Mouse (Mus musculus): ENCODE results near the gene Cdkn1a. TPM values are rescaled to one million over a fixed set of nuclear protein-coding genes. Genes with fewer than 3 reads are reported as not detected.
"Not testable (repeated sequence)": the region's sequence is repeated elsewhere in the genome, so short reads cannot be mapped to it uniquely, and the experiment has no call there.

The Cdkn1a gene
- polyA plus RNA-seq, 1 experiment, result 171 TPM

DNA sequence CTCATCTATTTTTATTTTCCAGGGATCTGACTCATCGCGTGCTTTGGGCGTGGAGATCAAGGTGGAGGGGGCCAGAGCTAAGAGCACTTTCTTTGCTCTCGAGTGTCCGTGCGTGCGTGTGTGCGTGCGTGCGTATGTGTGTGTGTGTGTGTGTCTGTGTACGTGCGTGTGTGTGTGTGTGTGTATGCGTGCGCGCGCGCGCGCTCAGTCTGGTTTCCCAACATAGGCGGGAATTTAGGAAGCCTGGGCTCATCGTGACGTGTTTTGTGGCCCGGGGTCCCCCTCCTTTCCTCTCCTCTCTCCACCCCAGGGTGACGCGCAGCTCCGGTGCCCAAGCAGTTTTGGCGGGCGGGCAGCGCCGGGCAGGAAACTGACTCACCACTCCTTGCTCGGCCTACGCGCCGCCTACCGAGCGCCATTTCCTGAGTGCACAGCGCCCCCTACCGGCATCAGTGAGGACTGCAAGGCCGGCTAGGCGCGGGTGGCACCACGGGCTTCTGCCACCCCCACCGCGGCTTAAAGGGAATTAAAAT, 4.5 kb downstream of the Cdkn1a start:
- Histone ChIP-seq H3K9me3 (replicated peaks; ENCODE audit: control insufficient read depth, insufficient read depth, low read length, poor library complexity, severe bottlenecking) (no peaks in the 10 kb centered on the region), H3K4me1 (ENCODE audit: control insufficient read depth, insufficient read depth, low read length) (peaks cover 2% of the 10 kb centered on the region), H3K36me3 (ENCODE audit: control insufficient read depth, insufficient read depth, low read length, poor library complexity, severe bottlenecking) (peaks cover 27% of the 10 kb centered on the region), H3K9ac (ENCODE audit: low read depth, poor library complexity, severe bottlenecking) (peak overlapping the region; percentile 76), H3K27ac (ENCODE audit: insufficient read depth, low read length) (no peak overlapping the region), H3K4me3 (ENCODE audit: low read depth, low read length) (peak overlapping the region; percentile 93), H3K27me3 (ENCODE audit: control insufficient read depth, insufficient read depth, low read length, poor library complexity, severe bottlenecking) (peaks cover 5% of the 10 kb centered on the region; the same call in 1 of the 2 replicates)
- TF ChIP-seq POLR2A (IDR thresholded peaks at IDR 0.05; ENCODE audit: insufficient read depth, low read length), result no peak
- 0 out of 2 replicates have a peak, but pooled peaks have one; percentile 17 for TF ChIP-seq EP300 (IDR thresholded peaks at IDR 0.05; ENCODE audit: insufficient read depth, low read depth, low read length)
- peak; percentile 89 for TF ChIP-seq CTCF (IDR thresholded peaks at IDR 0.05; ENCODE audit: low read depth, low read length)

DNA sequence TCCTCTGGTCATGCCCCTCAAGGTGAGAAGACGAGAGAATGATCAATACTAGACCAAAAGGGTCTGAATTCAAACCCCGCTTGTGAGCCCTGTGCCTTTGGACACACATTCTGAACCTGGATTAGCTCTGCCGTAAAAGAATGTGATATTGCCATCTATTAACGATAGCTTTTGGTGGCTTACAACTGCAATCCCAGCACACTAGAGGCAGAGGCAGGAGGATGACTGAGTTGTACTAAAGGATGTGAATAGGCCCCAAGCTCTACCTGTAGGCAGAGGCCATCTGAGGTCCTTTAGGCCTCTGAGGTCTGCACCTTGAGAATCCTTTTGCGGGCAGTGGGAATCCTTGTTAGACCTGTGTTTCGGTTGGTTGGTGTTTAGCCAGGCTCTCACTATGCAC, 5.5 kb downstream of the Cdkn1a start:
- no peak for TF ChIP-seq POLR2A (IDR thresholded peaks at IDR 0.05; ENCODE audit: insufficient read depth, low read length)
- TF ChIP-seq EP300 (IDR thresholded peaks at IDR 0.05; ENCODE audit: insufficient read depth, low read depth, low read length), result no peak
- TF ChIP-seq CTCF (IDR thresholded peaks at IDR 0.05; ENCODE audit: low read depth, low read length), result no peak
- Histone ChIP-seq H3K9ac (ENCODE audit: low read depth, poor library complexity, severe bottlenecking) (0 out of 2 replicates have a peak overlapping the region, but pooled peaks have one; percentile 26), H3K27me3 (ENCODE audit: control insufficient read depth, insufficient read depth, low read length, poor library complexity, severe bottlenecking) (peaks cover 5% of the 10 kb centered on the region; the same call in 1 of the 2 replicates), H3K27ac (ENCODE audit: insufficient read depth, low read length) (no peak overlapping the region), H3K9me3 (replicated peaks; ENCODE audit: control insufficient read depth, insufficient read depth, low read length, poor library complexity, severe bottlenecking) (no peaks in the 10 kb centered on the region), H3K36me3 (ENCODE audit: control insufficient read depth, insufficient read depth, low read length, poor library complexity, severe bottlenecking) (peaks cover 27% of the 10 kb centered on the region), H3K4me3 (ENCODE audit: low read depth, low read length) (no peak overlapping the region), H3K4me1 (ENCODE audit: control insufficient read depth, insufficient read depth, low read length) (peaks cover 2% of the 10 kb centered on the region)

DNA sequence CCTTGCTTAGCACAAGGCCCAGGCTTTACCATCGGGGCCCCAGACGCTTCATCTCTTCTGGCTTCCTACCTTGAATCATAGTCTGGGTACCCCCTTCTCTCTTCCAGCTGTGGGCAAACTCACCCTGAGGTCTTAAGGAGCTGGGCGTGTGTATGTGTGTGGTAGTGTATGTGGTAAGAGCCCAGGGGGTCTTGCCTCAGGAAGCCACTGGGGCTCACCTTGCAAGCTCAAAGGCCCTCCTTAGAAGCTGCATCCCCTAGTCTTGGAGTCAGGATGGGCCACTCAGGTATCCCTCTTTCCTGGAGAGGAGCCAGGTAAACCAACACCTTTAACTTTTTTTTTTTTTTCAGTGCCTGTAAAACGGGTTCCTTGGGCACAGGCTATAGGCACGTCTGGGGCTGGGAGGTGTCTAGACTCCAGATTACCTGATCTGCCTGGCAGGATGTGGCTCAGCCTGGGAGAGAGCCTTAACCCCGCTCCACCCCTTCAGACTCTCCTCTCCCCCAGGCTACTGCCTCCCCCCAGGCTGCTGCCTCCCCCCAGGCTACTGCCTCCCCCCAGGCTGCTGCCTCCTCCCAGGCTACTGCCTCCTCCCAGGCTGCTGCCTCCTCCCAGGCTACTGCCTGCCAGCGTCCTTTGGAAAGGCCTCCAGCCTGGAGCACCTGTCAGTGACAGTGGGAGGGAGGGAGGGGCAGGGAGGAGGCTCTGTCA, 6.2 kb downstream of the Cdkn1a start:
- Histone ChIP-seq H3K4me1 (ENCODE audit: control insufficient read depth, insufficient read depth, low read length) (peaks cover 2% of the 10 kb centered on the region), H3K9ac (ENCODE audit: low read depth, poor library complexity, severe bottlenecking) (0 out of 2 replicates have a peak overlapping the region, but pooled peaks have one; percentile 26), H3K27ac (ENCODE audit: insufficient read depth, low read length) (no peak overlapping the region), H3K4me3 (ENCODE audit: low read depth, low read length) (no peak overlapping the region), H3K9me3 (replicated peaks; ENCODE audit: control insufficient read depth, insufficient read depth, low read length, poor library complexity, severe bottlenecking) (no peaks in the 10 kb centered on the region), H3K27me3 (ENCODE audit: control insufficient read depth, insufficient read depth, low read length, poor library complexity, severe bottlenecking) (peaks cover 5% of the 10 kb centered on the region; the same call in 1 of the 2 replicates), H3K36me3 (ENCODE audit: control insufficient read depth, insufficient read depth, low read length, poor library complexity, severe bottlenecking) (peaks cover 27% of the 10 kb centered on the region)
- TF ChIP-seq EP300 (IDR thresholded peaks at IDR 0.05; ENCODE audit: insufficient read depth, low read depth, low read length) (no peak), POLR2A (IDR thresholded peaks at IDR 0.05; ENCODE audit: insufficient read depth, low read length) (no peak), CTCF (IDR thresholded peaks at IDR 0.05; ENCODE audit: low read depth, low read length) (no peak)

DNA sequence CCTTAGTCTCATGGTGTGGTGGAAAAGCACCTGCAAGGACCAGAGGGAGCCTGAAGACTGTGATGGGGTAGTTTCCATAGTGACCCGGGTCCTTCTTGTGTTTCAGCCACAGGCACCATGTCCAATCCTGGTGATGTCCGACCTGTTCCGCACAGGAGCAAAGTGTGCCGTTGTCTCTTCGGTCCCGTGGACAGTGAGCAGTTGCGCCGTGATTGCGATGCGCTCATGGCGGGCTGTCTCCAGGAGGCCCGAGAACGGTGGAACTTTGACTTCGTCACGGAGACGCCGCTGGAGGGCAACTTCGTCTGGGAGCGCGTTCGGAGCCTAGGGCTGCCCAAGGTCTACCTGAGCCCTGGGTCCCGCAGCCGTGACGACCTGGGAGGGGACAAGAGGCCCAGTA, 7.5 kb downstream of the Cdkn1a start:
- TF ChIP-seq EP300 (IDR thresholded peaks at IDR 0.05; ENCODE audit: insufficient read depth, low read depth, low read length), result no peak
- no peak for TF ChIP-seq CTCF (IDR thresholded peaks at IDR 0.05; ENCODE audit: low read depth, low read length)
- no peak for TF ChIP-seq POLR2A (IDR thresholded peaks at IDR 0.05; ENCODE audit: insufficient read depth, low read length)
- Histone ChIP-seq H3K27ac (ENCODE audit: insufficient read depth, low read length) (no peak overlapping the region), H3K4me3 (ENCODE audit: low read depth, low read length) (no peak overlapping the region), H3K36me3 (ENCODE audit: control insufficient read depth, insufficient read depth, low read length, poor library complexity, severe bottlenecking) (peaks cover 27% of the 10 kb centered on the region), H3K27me3 (ENCODE audit: control insufficient read depth, insufficient read depth, low read length, poor library complexity, severe bottlenecking) (peaks cover 5% of the 10 kb centered on the region; the same call in 1 of the 2 replicates), H3K9me3 (replicated peaks; ENCODE audit: control insufficient read depth, insufficient read depth, low read length, poor library complexity, severe bottlenecking) (no peaks in the 10 kb centered on the region), H3K9ac (ENCODE audit: low read depth, poor library complexity, severe bottlenecking) (no peak overlapping the region), H3K4me1 (ENCODE audit: control insufficient read depth, insufficient read depth, low read length) (peaks cover 2% of the 10 kb centered on the region)

DNA sequence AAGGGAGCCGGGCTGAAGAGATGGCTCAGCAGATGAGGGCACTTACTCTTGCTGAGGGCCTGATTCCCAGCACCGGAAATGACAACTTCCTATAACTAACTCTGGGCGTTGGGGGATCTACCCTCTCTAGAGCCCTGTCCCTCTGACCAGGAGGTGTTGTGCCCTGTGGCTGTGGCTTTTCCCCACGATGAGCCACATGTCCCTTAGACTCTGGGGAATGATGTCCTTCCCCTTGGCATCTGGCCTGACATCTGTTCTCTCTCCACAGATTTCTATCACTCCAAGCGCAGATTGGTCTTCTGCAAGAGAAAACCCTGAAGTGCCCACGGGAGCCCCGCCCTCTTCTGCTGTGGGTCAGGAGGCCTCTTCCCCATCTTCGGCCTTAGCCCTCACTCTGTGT, 8.3 kb downstream of the Cdkn1a start:
- Histone ChIP-seq H3K4me3 (ENCODE audit: low read depth, low read length) (no peak overlapping the region), H3K9ac (ENCODE audit: low read depth, poor library complexity, severe bottlenecking) (no peak overlapping the region), H3K4me1 (ENCODE audit: control insufficient read depth, insufficient read depth, low read length) (peaks cover 2% of the 10 kb centered on the region), H3K27me3 (ENCODE audit: control insufficient read depth, insufficient read depth, low read length, poor library complexity, severe bottlenecking) (peaks cover 5% of the 10 kb centered on the region; the same call in 1 of the 2 replicates), H3K36me3 (ENCODE audit: control insufficient read depth, insufficient read depth, low read length, poor library complexity, severe bottlenecking) (peaks cover 27% of the 10 kb centered on the region), H3K9me3 (replicated peaks; ENCODE audit: control insufficient read depth, insufficient read depth, low read length, poor library complexity, severe bottlenecking) (no peaks in the 10 kb centered on the region; the same call in 1 of the 2 replicates), H3K27ac (ENCODE audit: insufficient read depth, low read length) (no peak overlapping the region)
- TF ChIP-seq EP300 (IDR thresholded peaks at IDR 0.05; ENCODE audit: insufficient read depth, low read depth, low read length), result no peak
- no peak for TF ChIP-seq CTCF (IDR thresholded peaks at IDR 0.05; ENCODE audit: low read depth, low read length)
- no peak for TF ChIP-seq POLR2A (IDR thresholded peaks at IDR 0.05; ENCODE audit: insufficient read depth, low read length)

DNA sequence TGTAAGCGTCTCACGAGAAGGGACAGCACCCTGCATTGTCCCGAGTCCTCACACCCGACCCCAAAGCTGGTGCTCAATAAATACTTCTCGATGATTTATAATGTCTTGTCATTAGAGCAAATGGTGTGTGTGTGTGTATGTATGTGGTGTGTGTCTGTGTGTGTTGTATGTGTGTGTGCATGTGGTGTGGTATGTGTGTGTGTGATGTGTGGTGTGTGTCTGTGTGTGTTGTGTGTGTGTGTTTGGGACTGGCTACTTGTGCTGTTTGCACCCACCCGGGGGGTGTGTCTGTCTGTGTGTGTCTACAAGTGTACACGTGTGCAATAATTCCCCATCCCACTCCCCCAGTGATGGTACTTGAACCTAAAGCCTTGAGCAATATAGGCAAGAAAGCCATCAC, 9.9 kb downstream of the Cdkn1a start:
- Histone ChIP-seq H3K27ac (ENCODE audit: insufficient read depth, low read length) (no peak overlapping the region), H3K4me1 (ENCODE audit: control insufficient read depth, insufficient read depth, low read length) (peaks cover 2% of the 10 kb centered on the region), H3K27me3 (ENCODE audit: control insufficient read depth, insufficient read depth, low read length, poor library complexity, severe bottlenecking) (no peaks in the 10 kb centered on the region), H3K4me3 (ENCODE audit: low read depth, low read length) (no peak overlapping the region), H3K36me3 (ENCODE audit: control insufficient read depth, insufficient read depth, low read length, poor library complexity, severe bottlenecking) (peaks cover 27% of the 10 kb centered on the region), H3K9ac (ENCODE audit: low read depth, poor library complexity, severe bottlenecking) (no peak overlapping the region), H3K9me3 (replicated peaks; ENCODE audit: control insufficient read depth, insufficient read depth, low read length, poor library complexity, severe bottlenecking) (no peaks in the 10 kb centered on the region; the same call in 1 of the 2 replicates)
- TF ChIP-seq EP300 (IDR thresholded peaks at IDR 0.05; ENCODE audit: insufficient read depth, low read depth, low read length), result no peak
- no peak for TF ChIP-seq CTCF (IDR thresholded peaks at IDR 0.05; ENCODE audit: low read depth, low read length)
- TF ChIP-seq POLR2A (IDR thresholded peaks at IDR 0.05; ENCODE audit: insufficient read depth, low read length), result no peak

DNA sequence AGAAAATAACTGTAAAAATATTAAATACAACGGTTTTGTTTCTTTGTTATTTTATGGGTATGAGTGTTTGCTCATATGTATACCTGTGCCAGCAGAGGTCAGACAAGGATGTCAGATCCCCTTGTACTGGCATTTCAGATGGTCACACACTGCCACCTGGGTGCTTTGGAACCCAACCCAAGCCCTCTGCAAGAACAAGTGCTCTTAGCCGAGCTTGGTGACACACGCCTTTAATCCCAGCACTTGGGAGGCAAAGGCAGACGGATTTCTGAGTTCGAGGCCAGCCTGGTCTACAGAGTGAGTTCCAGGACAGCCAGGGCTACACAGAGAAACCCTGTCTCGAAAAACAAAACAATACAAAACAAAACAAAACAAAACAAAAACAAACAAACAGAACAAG, 19.6 kb downstream of the Cdkn1a start:
- not testable (repeated sequence) for H3K36me3 ChIP-seq (ENCODE audit: control insufficient read depth, insufficient read depth, low read length, poor library complexity, severe bottlenecking); H3K9ac ChIP-seq (ENCODE audit: low read depth, poor library complexity, severe bottlenecking); H3K9me3 ChIP-seq (replicated peaks; ENCODE audit: control insufficient read depth, insufficient read depth, low read length, poor library complexity, severe bottlenecking); H3K4me1 ChIP-seq (ENCODE audit: control insufficient read depth, insufficient read depth, low read length); H3K27ac ChIP-seq (ENCODE audit: insufficient read depth, low read length); H3K4me3 ChIP-seq (ENCODE audit: low read depth, low read length); H3K27me3 ChIP-seq (ENCODE audit: control insufficient read depth, insufficient read depth, low read length, poor library complexity, severe bottlenecking)
